Mouse (Mus musculus): ENCODE measurements at regions not wholly inside any gene's neighbourhood (a gene's known extent, or its start where the extent isn't known, plus 50 kb on each side); places are given as distances from the start of the nearest gene placed in this dataset.

- TF ChIP-seq CTCF (IDR thresholded peaks at IDR 0.05 in 2 of 3, conservative IDR thresholded peaks at IDR 0.05 in 1 of 3; ENCODE audit: control insufficient read depth in 1 of 3, insufficient read depth in 1 of 3, low read depth in 2 of 3, low read length in 3 of 3, poor library complexity in 1 of 3, severe bottlenecking in 1 of 3), result no peak
- TF ChIP-seq SIN3A (IDR thresholded peaks at IDR 0.05; ENCODE audit: low read length), result no peak
- TF ChIP-seq POLR2A (IDR thresholded peaks at IDR 0.05; ENCODE audit: control insufficient read depth in 1 of 2, insufficient read depth in 1 of 2, low read depth in 1 of 2, low read length in 2 of 2, poor library complexity in 1 of 2), result no peak
- TF ChIP-seq GATA1 (IDR thresholded peaks at IDR 0.05; ENCODE audit: low read depth, low read length), result no peak
- TF ChIP-seq USF1 (IDR thresholded peaks at IDR 0.05; ENCODE audit: low read depth, low read length), result no peak
- no peak for TF ChIP-seq EP300 (IDR thresholded peaks at IDR 0.05; ENCODE audit: low read depth in 1 of 2, low read length in 2 of 2)
- no peak for TF ChIP-seq MAFK (IDR thresholded peaks at IDR 0.05; ENCODE audit: borderline replicate concordance, low read depth, low read length)
- no peak for TF ChIP-seq KAT2A (conservative IDR thresholded peaks at IDR 0.05; ENCODE audit: low read depth, low read length)
- TF ChIP-seq MYC (IDR thresholded peaks at IDR 0.05; ENCODE audit: low read depth, low read length), result no peak
- TF ChIP-seq MAZ (IDR thresholded peaks at IDR 0.05; ENCODE audit: low read depth, low read length), result no peak
- TF ChIP-seq MAX (IDR thresholded peaks at IDR 0.05; ENCODE audit: low read length), result no peak
- no peak for TF ChIP-seq E2F4 (IDR thresholded peaks at IDR 0.05; ENCODE audit: borderline replicate concordance, low read depth, low read length)
- TF ChIP-seq ZMIZ1 (IDR thresholded peaks at IDR 0.05; ENCODE audit: low read depth, low read length), result no peak
- no peak for TF ChIP-seq TCF12 (IDR thresholded peaks at IDR 0.05; ENCODE audit: low read depth, low read length)
Measured at GRCm38 (mm10) chr7:118037062-118037461, 78.9 kb downstream of the Rps15a start.
